In genomic region chr4:70409456-70409855, GRCm38 (mm10) we compare ENCODE assay signal across 9 mouse cellular contexts. TPM values are rescaled to one million over a fixed set of nuclear protein-coding genes. Genes with fewer than 3 reads are reported as not detected.
DNase-seq lines count a peak whose midpoint lies in the region; ATAC-seq and TF ChIP-seq lines count a peak whose summit lies in the region.
"Had no signal": no experiment of that assay in that cellular context is flagged by ENCODE, and none has a peak within 500 bp of the region (broad histone marks: within the 10 kb centered on the region; RNA-seq: fewer than 3 reads in every experiment).

No protein-coding gene starts in this region.

- no peak for ATAC-seq in liver, embryonic 11.5 days (replicated peaks; ENCODE audit: low FRiP score)
- no peak for ATAC-seq in CD4-positive, CD25-positive, alpha-beta regulatory T cell, adult 4 months

- peaks cover 4% of the 10 kb centered on the region for H3K36me3 ChIP-seq in C2C12 (ENCODE audit: control insufficient read depth, insufficient read depth)
- peaks cover 17% of the 10 kb centered on the region for H3K36me3 ChIP-seq in forebrain, embryonic 10.5 days (replicated peaks)
- peaks cover 2% of the 10 kb centered on the region; the same call in 1 of the 2 replicates for H3K36me3 ChIP-seq in liver, embryonic 11.5 days (ENCODE audit: control insufficient read depth, insufficient read depth, low read length)

- no peak overlapping the region for H3K27ac ChIP-seq in gastrocnemius, adult 2 months
- H3K27ac ChIP-seq in forebrain, embryonic 10.5 days, result peak overlapping the region; percentile 94
- H3K27ac ChIP-seq in liver, embryonic 11.5 days (ENCODE audit: low read depth, low read length), result no peak overlapping the region

- peak overlapping the region; percentile 99 for H3K4me3 ChIP-seq in gastrocnemius, adult 2 months
- peak overlapping the region; percentile 81 for H3K4me3 ChIP-seq in C2C12 (ENCODE audit: insufficient read depth, poor library complexity, severe bottlenecking)
- H3K4me3 ChIP-seq in forebrain, embryonic 10.5 days, result peak overlapping the region; percentile 69
- H3K4me3 ChIP-seq in liver, embryonic 11.5 days (ENCODE audit: low read depth, low read length), result peak overlapping the region; percentile 82

- H3ac ChIP-seq in C2C12 (ENCODE audit: control insufficient read depth, insufficient read length, low read depth), result no peak overlapping the region

- H3K4me2 ChIP-seq in liver, embryonic 11.5 days, result peak overlapping the region; percentile 77

- peaks cover 57% of the 10 kb centered on the region for H3K79me2 ChIP-seq in C2C12 (ENCODE audit: control insufficient read depth, insufficient read depth)

- no peak for TF ChIP-seq CTCF in gastrocnemius, adult 2 months (IDR thresholded peaks at IDR 0.05)
- TF ChIP-seq CTCF in C2C12 (IDR thresholded peaks at IDR 0.05; ENCODE audit: control insufficient read depth, insufficient read depth, insufficient read length), result no peak

- DNase-seq in gastrocnemius, adult 2 months, result no peak
- no peak for DNase-seq in gastrocnemius, postnatal 25 days
- no peak for DNase-seq in forebrain, embryonic 10.5 days (ENCODE audit: extremely low spot score, low spot score)
- no peak for DNase-seq in liver, embryonic 11.5 days (ENCODE audit: low spot score)
- DNase-seq in right cerebral cortex, postnatal 4 days, result no peak
- DNase-seq in thymus, postnatal 4 days, result no peak

- peak overlapping the region; percentile 91 for H3K9ac ChIP-seq in liver, embryonic 11.5 days (ENCODE audit: low read depth, low read length)

- no peaks in the 10 kb centered on the region for H3K9me3 ChIP-seq in forebrain, embryonic 10.5 days
- H3K9me3 ChIP-seq in liver, embryonic 11.5 days (ENCODE audit: control insufficient read depth, low read length), result no peaks in the 10 kb centered on the region

- H3K27me3 ChIP-seq in C2C12 (ENCODE audit: control insufficient read depth, insufficient read depth, insufficient read length), result no peaks in the 10 kb centered on the region
- no peaks in the 10 kb centered on the region for H3K27me3 ChIP-seq in forebrain, embryonic 10.5 days (ENCODE audit: poor library complexity, severe bottlenecking)
- no peaks in the 10 kb centered on the region for H3K27me3 ChIP-seq in liver, embryonic 11.5 days (replicated peaks; ENCODE audit: control insufficient read depth, insufficient read depth, low read length)
- H3K27me3 ChIP-seq: Patski had no signal

- intact Hi-C loops in gastrocnemius, adult 2 months (cut with DNase I), result no loop called here

- H3K4me1 ChIP-seq in forebrain, embryonic 10.5 days, result peaks cover 57% of the 10 kb centered on the region
- no peaks in the 10 kb centered on the region; the same call in 1 of the 2 replicates for H3K4me1 ChIP-seq in liver, embryonic 11.5 days (replicated peaks; ENCODE audit: control insufficient read depth, insufficient read depth, low read length)

- peaks cover 31% of the 10 kb centered on the region for H3K79me3 ChIP-seq in C2C12 (ENCODE audit: low read depth)

- WGBS in forebrain, embryonic 10.5 days, result 21% methylated on average over 9 of the region's 9 CpGs
- WGBS in liver, embryonic 11.5 days, result 27% methylated on average over 9 of the region's 9 CpGs

TF ChIP-seq in C2C12, 6 proteins besides CTCF, POLR2A, EP300 and RAD21:
- TF ChIP-seq CEBPB (IDR thresholded peaks at IDR 0.05; ENCODE audit: low read depth), result no peak
- TF ChIP-seq MYOG (IDR thresholded peaks at IDR 0.05; ENCODE audit: control insufficient read depth, extremely low read depth, insufficient read length), result no peak
- TF ChIP-seq FOSL1 (IDR thresholded peaks at IDR 0.05; ENCODE audit: insufficient read depth, low read length, poor library complexity, severe bottlenecking), result no peak
- TF ChIP-seq MYOD1 (IDR thresholded peaks at IDR 0.05; ENCODE audit: control insufficient read depth, insufficient read length, low read depth), result no peak
- no peak for TF ChIP-seq MAX (IDR thresholded peaks at IDR 0.05)

RNA-seq across cellular contexts. Expression of gene Cdk5rap2, which starts 0.8 kb away (rescaled TPM):
- total RNA-seq in gastrocnemius, adult 2 months (2021), result 1 to 10 TPM; 7.2 to 7.6 TPM
- total RNA-seq in gastrocnemius, postnatal 25 days (2021), result 1 to 10 TPM; 5.4 to 5.7 TPM
- 11.4 TPM for polyA plus RNA-seq in C2C12 (2012; fragmentation: generic; extraction: Trizol)
- polyA plus RNA-seq in forebrain, embryonic 10.5 days (2016; fragmentation: Nextera tagmentation; extraction: Ambion mirVana), result 25.1 and 25.6 TPM in 2 replicates
- 11.8 and 12.4 TPM in 2 replicates for polyA plus RNA-seq in liver, embryonic 11.5 days (2014; fragmentation: Nextera tagmentation; extraction: Ambion mirVana)
- 10 to 100 TPM; 10.8 to 17.2 TPM for polyA plus RNA-seq in CD4-positive, CD25-positive, alpha-beta regulatory T cell, adult 4 months (2017; shearing (Covaris generic))
